Mouse (Mus musculus) midbrain, postnatal 0 days (tissue): ENCODE data around the gene Mpp4. TPM values are rescaled to one million over a fixed set of nuclear protein-coding genes. Genes with fewer than 3 reads are reported as not detected.

Source experiments
- ATAC-seq: fragments of 200-750 bp; cut with Nextera tagmentation; 2 replicates; pipeline ENCODE4 v1.8.0; 2017; ENCODE audit warnings: moderate number of reproducible peaks, mild to moderate bottlenecking, moderate TSS enrichment, moderate library complexity; ENCODE audit not compliant: low FRiP score
- DNase-seq: peaks from one replicate; pipeline ENCODE4 v3.0.0-alpha.2; 2015; ENCODE audit warnings: low spot score
- H3K27ac ChIP-seq: fragments of 300-500 bp; sonication (generic); 2 replicates; pipeline ENCODE4 v1.5.1; 2014; ENCODE audit warnings: low read depth, mild to moderate bottlenecking, low read length, mixed read lengths
- H3K27me3 ChIP-seq: fragments of 300-500 bp; sonication (generic); 2 replicates; pipeline ENCODE4 v1.6.1; 2014; ENCODE audit warnings: low read length, control low read depth, mixed read lengths; ENCODE audit not compliant: insufficient read depth
- H3K36me3 ChIP-seq: fragments of 300-500 bp; sonication (generic); 2 replicates; pipeline ENCODE4 v1.6.1; 2014; ENCODE audit warnings: low read length, control low read depth, mixed read lengths; ENCODE audit not compliant: insufficient read depth
- H3K4me1 ChIP-seq: fragments of 300-500 bp; sonication (generic); 2 replicates; pipeline ENCODE4 v1.6.1; 2014; ENCODE audit warnings: mild to moderate bottlenecking, control low read depth, antibody characterized with exemption, low read length, mixed read lengths; ENCODE audit not compliant: insufficient read depth
- H3K4me2 ChIP-seq: fragments of 300-500 bp; sonication (generic); 2 replicates; pipeline ENCODE4 v1.6.1; 2014; ENCODE audit warnings: low read depth, mild to moderate bottlenecking, low read length, mixed read lengths; ENCODE audit not compliant: poor library complexity, severe bottlenecking
- H3K4me3 ChIP-seq: fragments of 300-500 bp; sonication (generic); 2 replicates; pipeline ENCODE4 v1.5.1; 2014; ENCODE audit warnings: low read depth, mild to moderate bottlenecking, low read length, moderate library complexity
- H3K9ac ChIP-seq: fragments of 300-500 bp; sonication (generic); replicated peaks from 2 replicates; pipeline ENCODE4 v1.6.1; 2014; ENCODE audit warnings: mild to moderate bottlenecking, low read length, moderate library complexity, mixed read lengths; ENCODE audit not compliant: poor library complexity, severe bottlenecking
- H3K9me3 ChIP-seq: fragments of 300-500 bp; sonication (generic); 2 replicates; pipeline ENCODE4 v1.6.1; 2016; ENCODE audit warnings: low read length, control low read depth
- CTCF ChIP-seq: IDR thresholded peaks from 2 replicates; pipeline ENCODE4 v1.5.1; 2016; ENCODE audit warnings: antibody characterized with exemption, mild to moderate bottlenecking
- WGBS: fragments of 180-500 bp; shearing (Covaris S2); extraction: QIAGEN DNeasy Blood & Tissue Kit; methylation state at CpG from one replicate; pipeline ENCODE4 v1.1.7; 2014; 5-methylcytosine and 5-hydroxymethylcytosine counted together
- polyA plus RNA-seq: library from polyadenylated mRNA; unstranded; fragments of >200 nt; fragmentation: Nextera tagmentation; extraction: Ambion mirVana; gene quantifications from 2 replicates; pipeline ENCODE4 v1.2.1, GENCODE M21; 2015
- total RNA-seq: library from RNA; depleted of rRNA; stranded (reverse); fragments of >200 nt; gene quantifications from 2 replicates; pipeline ENCODE4 v1.2.3, GENCODE M21; 2014

The Mpp4 gene
- total and polyA plus RNA-seq, 2 experiments from 2014 or later = 0.64 to 2.6 TPM

- Histone ChIP-seq H3K4me2 (no peak overlapping the region), H3K9ac (no peak overlapping the region), H3K9me3 (no peaks in the 10 kb centered on the region), H3K4me1 (no peaks in the 10 kb centered on the region), H3K27me3 (no peaks in the 10 kb centered on the region), H3K27ac (no peak overlapping the region), H3K36me3 (peaks cover 42% of the 10 kb centered on the region), H3K4me3 (no peak overlapping the region)
- ATAC-seq = no peak
- WGBS = 91% methylated on average over 10 of the region's 10 CpGs
- DNase-seq = no peak
- no peak for TF ChIP-seq CTCF
Observed at GRCm38 (mm10) chr1:59202367-59202766, 39.2 kb upstream of the Mpp4 start.

- H3K4me3 ChIP-seq = no peak overlapping the region
- no peaks in the 10 kb centered on the region for H3K9me3 ChIP-seq
- TF ChIP-seq CTCF = no peak
- H3K27ac ChIP-seq = no peak overlapping the region
- H3K9ac ChIP-seq = no peak overlapping the region
- ATAC-seq = no peak
- H3K4me1 ChIP-seq = no peaks in the 10 kb centered on the region
- H3K27me3 ChIP-seq = no peaks in the 10 kb centered on the region
- peaks cover 44% of the 10 kb centered on the region for H3K36me3 ChIP-seq
- no peak overlapping the region for H3K4me2 ChIP-seq
- 83% methylated on average over 1 of the region's 1 CpGs for WGBS
- no peak for DNase-seq
Observed at GRCm38 (mm10) chr1:59201561-59201960, 38.4 kb upstream of the Mpp4 start.

GRCm38 (mm10) chr1:59200960-59201359, 37.8 kb upstream of the Mpp4 start:
- WGBS = 89% methylated on average over 5 of the region's 5 CpGs
- Histone ChIP-seq H3K27me3 (no peaks in the 10 kb centered on the region), H3K4me3 (no peak overlapping the region), H3K27ac (no peak overlapping the region), H3K36me3 (peaks cover 47% of the 10 kb centered on the region), H3K4me1 (no peaks in the 10 kb centered on the region), H3K4me2 (no peak overlapping the region), H3K9ac (no peak overlapping the region), H3K9me3 (no peaks in the 10 kb centered on the region)
- no peak for TF ChIP-seq CTCF
- ATAC-seq = no peak
- no peak for DNase-seq

- Histone ChIP-seq H3K4me3 (no peak overlapping the region), H3K4me1 (no peaks in the 10 kb centered on the region), H3K4me2 (no peak overlapping the region), H3K27me3 (no peaks in the 10 kb centered on the region), H3K27ac (no peak overlapping the region), H3K9me3 (no peaks in the 10 kb centered on the region), H3K9ac (no peak overlapping the region), H3K36me3 (peaks cover 42% of the 10 kb centered on the region)
- 74% methylated on average over 6 of the region's 6 CpGs for WGBS
- no peak for TF ChIP-seq CTCF
- ATAC-seq (no peak), DNase-seq (no peak)
Observed at GRCm38 (mm10) chr1:59194979-59195378, 31.8 kb upstream of the Mpp4 start.

- Histone ChIP-seq H3K27ac (no peak overlapping the region), H3K36me3 (peaks cover 45% of the 10 kb centered on the region), H3K4me2 (no peak overlapping the region), H3K9ac (no peak overlapping the region), H3K9me3 (no peaks in the 10 kb centered on the region), H3K4me1 (no peaks in the 10 kb centered on the region), H3K4me3 (no peak overlapping the region), H3K27me3 (no peaks in the 10 kb centered on the region)
- DNase-seq = no peak
- whole genome bisulfite sequencing = 88% methylated on average over 5 of the region's 5 CpGs
- TF ChIP-seq CTCF = no peak
- no peak for ATAC-seq
Observed at GRCm38 (mm10) chr1:59187786-59188185, 24.6 kb upstream of the Mpp4 start.

- H3K4me3 ChIP-seq = no peak overlapping the region
- no peaks in the 10 kb centered on the region for H3K4me1 ChIP-seq
- 79% methylated on average over 10 of the region's 10 CpGs for WGBS
- H3K27me3 ChIP-seq = no peaks in the 10 kb centered on the region
- no peak overlapping the region for H3K9ac ChIP-seq
- peaks cover 53% of the 10 kb centered on the region for H3K36me3 ChIP-seq
- no peak for ATAC-seq
- H3K4me2 ChIP-seq = no peak overlapping the region
- no peak overlapping the region for H3K27ac ChIP-seq
- no peak for DNase-seq
- no peaks in the 10 kb centered on the region for H3K9me3 ChIP-seq
- no peak for TF ChIP-seq CTCF
Observed at GRCm38 (mm10) chr1:59186317-59186716, 23.1 kb upstream of the Mpp4 start.
